Mouse (Mus musculus): ENCODE measurements around the gene Pak2. TPM values are rescaled to one million over a fixed set of nuclear protein-coding genes. Genes with fewer than 3 reads are reported as not detected.
"Not testable (repeated sequence)": the region's sequence is repeated elsewhere in the genome, so short reads cannot be mapped to it uniquely, and the experiment has no call there.

Pak2 gene
- polyA plus RNA-seq, 1 experiment from 2014 or later = 38.7 TPM

DNA sequence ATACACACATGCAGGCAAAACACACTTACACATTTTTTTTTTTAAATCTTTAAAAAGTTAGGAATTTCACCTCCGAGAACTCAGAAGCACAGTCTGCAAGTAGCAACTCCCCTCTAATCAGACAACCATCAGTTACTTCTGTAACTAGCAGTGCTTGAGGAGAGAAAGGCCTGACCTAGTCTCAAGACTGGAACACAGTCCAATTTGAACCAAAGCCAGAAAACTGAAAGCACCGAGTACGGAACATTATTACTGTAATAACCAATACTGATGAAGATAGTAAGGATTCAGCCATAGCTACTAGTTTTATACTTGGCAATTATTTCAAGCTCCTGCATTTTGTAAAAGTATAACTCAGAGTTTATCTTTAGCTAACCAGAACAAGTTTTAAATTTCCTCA is 2.7 kb downstream of the Pak2 start:
- Histone ChIP-seq H3K4me2 (ENCODE audit: low read depth, low read length) (peak overlapping the region; percentile 73), H3K27ac (ENCODE audit: low read length) (no peak overlapping the region), H3K27me3 (ENCODE audit: control insufficient read depth, insufficient read depth, low read length) (no peaks in the 10 kb centered on the region), H3K4me3 (replicated peaks; ENCODE audit: low read length) (0 out of 2 replicates have a peak overlapping the region, but pooled peaks have one; percentile 1), H3K36me3 (ENCODE audit: control insufficient read depth, insufficient read depth, low read length) (no peaks in the 10 kb centered on the region), H3K4me1 (ENCODE audit: control insufficient read depth, insufficient read depth, low read length) (peaks cover 18% of the 10 kb centered on the region), H3K9ac (ENCODE audit: low read length) (no peak overlapping the region), H3K9me3 (replicated peaks; ENCODE audit: control insufficient read depth, low read length) (no peaks in the 10 kb centered on the region)
- WGBS = 43% methylated on average over 3 of the region's 3 CpGs
- no peak for ATAC-seq (ENCODE audit: insufficient read depth, low FRiP score)

DNA sequence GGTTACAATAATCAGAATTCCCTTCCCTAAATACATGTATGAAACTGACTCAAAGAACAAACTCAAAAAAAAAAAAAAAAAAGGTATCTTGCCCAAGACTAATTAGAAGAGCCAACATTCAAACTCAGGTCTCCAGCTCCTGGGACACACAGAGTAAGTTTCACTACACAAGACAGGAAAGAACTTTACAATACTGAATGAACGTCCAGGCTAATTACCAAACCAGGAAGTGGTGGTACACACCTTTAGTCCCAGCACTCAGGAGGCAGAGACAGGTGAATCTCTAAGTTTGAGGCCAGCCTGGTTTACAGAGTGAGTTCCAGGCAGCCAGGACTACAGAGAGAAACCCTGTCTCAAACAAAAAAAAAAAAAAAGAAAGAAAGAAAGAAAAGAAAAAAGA is 3.4 kb downstream of the Pak2 start:
- peaks cover 18% of the 10 kb centered on the region for H3K4me1 ChIP-seq (ENCODE audit: control insufficient read depth, insufficient read depth, low read length)
- no peak overlapping the region; the same call in 1 of the 2 replicates for H3K4me2 ChIP-seq (ENCODE audit: low read depth, low read length)
- no peaks in the 10 kb centered on the region for H3K36me3 ChIP-seq (ENCODE audit: control insufficient read depth, insufficient read depth, low read length)
- no peak for ATAC-seq (ENCODE audit: insufficient read depth, low FRiP score)
- 17% methylated on average over 1 of the region's 1 CpGs for WGBS
- no peaks in the 10 kb centered on the region for H3K27me3 ChIP-seq (ENCODE audit: control insufficient read depth, insufficient read depth, low read length)
- no peaks in the 10 kb centered on the region for H3K9me3 ChIP-seq (replicated peaks; ENCODE audit: control insufficient read depth, low read length)
- H3K9ac ChIP-seq (ENCODE audit: low read length) = no peak overlapping the region
- H3K4me3 ChIP-seq (replicated peaks; ENCODE audit: low read length) = no peak overlapping the region
- no peak overlapping the region for H3K27ac ChIP-seq (ENCODE audit: low read length)

DNA sequence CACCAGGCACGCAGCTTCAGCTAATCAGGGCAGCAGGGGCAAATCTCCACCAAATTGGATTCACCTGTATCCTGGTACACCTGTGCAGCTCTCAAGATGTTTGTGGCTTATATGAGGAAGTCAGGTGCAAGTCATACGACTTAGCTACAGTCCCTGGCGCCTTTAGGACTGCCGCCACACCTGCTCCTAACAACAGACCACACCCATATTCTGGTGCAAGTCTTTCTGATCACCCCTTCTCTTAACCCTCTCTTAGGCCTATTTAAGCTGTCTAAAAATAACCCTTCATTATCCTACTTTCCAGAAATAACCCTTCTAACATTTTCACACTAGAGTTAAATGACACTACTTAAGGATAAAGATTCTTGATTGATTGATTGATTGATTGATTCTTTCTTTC is 9.1 kb downstream of the Pak2 start:
- 45% methylated on average over 4 of the region's 4 CpGs for WGBS
- not testable (repeated sequence) for H3K4me2 ChIP-seq (ENCODE audit: low read depth, low read length); H3K27me3 ChIP-seq (ENCODE audit: control insufficient read depth, insufficient read depth, low read length); ATAC-seq (ENCODE audit: insufficient read depth, low FRiP score); H3K27ac ChIP-seq (ENCODE audit: low read length); H3K36me3 ChIP-seq (ENCODE audit: control insufficient read depth, insufficient read depth, low read length); H3K9ac ChIP-seq (ENCODE audit: low read length); H3K9me3 ChIP-seq (replicated peaks; ENCODE audit: control insufficient read depth, low read length); H3K4me3 ChIP-seq (replicated peaks; ENCODE audit: low read length); H3K4me1 ChIP-seq (ENCODE audit: control insufficient read depth, insufficient read depth, low read length)

DNA sequence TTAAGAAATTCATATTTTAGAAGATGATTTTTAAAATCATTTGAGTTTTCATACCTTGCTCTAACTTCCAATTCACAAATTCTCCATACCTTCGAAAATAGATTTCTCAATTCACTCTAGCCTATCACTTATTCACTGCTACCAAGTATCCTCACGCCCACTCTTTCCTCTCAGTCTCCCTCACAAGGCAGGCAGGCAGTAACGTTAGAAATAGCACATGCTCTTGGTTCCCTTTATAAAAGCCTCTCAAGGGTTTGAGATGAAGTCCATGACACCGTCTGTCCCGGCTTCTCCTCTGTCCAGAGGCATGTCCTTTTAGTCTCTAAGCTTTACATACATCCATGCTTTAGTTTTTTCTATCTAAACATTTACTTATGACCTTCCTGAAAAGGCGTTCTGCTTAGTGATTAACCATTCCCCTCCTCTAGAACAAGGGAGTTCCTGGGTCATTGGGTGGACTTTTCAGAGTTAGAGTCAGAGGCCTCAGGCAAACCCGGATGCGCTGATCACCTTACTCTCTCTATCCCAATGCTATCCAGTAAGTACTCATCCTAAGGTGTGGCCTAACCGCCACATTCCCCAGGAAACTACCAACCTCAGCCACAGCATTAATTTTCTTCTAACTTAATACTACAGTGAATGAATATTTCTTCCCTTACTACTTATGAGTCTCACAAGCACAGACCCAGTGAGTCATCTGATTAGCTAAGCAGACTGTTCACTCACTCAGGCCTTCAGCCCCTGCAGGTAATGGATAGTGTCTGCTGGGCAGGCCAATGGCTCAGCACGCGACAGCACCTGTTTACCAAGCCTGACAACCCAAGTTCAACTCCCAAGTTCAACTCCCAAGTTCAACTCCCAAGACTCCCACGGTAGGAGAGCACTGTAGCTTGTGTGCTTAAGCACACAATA is 10.5 kb downstream of the Pak2 start:
- H3K27ac ChIP-seq (ENCODE audit: low read length) = peak overlapping the region; percentile 64
- peak; percentile 70; the same call in 1 of the 2 replicates for ATAC-seq (ENCODE audit: insufficient read depth, low FRiP score)

DNA sequence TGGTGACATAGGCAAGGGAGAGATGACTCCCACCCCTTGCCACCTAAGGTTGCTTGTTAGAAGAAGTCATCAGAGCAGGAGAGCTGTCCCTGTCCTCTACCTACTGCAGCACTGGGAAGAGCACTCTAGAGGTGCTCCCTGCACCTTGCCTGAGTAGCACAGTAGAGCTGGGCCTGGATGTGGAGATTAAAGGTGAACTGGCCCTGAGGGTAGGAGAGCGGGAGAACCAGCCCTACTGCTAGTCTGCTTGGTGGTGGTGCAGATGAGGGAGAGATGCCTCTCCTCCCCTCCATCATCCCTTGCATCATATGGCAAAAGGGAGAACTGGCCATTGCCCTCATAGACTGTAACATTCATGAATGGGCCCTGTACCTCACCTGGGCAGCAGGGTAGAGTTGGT is 12.2 kb downstream of the Pak2 start:
- H3K4me1 ChIP-seq (ENCODE audit: control insufficient read depth, insufficient read depth, low read length) = peaks cover 14% of the 10 kb centered on the region; the same call in 1 of the 2 replicates
- H3K27me3 ChIP-seq (ENCODE audit: control insufficient read depth, insufficient read depth, low read length) = no peaks in the 10 kb centered on the region
- H3K9me3 ChIP-seq (replicated peaks; ENCODE audit: control insufficient read depth, low read length) = no peaks in the 10 kb centered on the region
- no peak for ATAC-seq (ENCODE audit: insufficient read depth, low FRiP score)
- 89% methylated on average over 1 of the region's 1 CpGs for WGBS
- no peak overlapping the region for H3K4me2 ChIP-seq (ENCODE audit: low read depth, low read length)
- H3K36me3 ChIP-seq (ENCODE audit: control insufficient read depth, insufficient read depth, low read length) = no peaks in the 10 kb centered on the region
- no peak overlapping the region for H3K4me3 ChIP-seq (replicated peaks; ENCODE audit: low read length)
- H3K27ac ChIP-seq (ENCODE audit: low read length) = no peak overlapping the region
- H3K9ac ChIP-seq (ENCODE audit: low read length) = no peak overlapping the region

More for the DNA sequence above, 10.5 kb downstream of the Pak2 start:
- Histone ChIP-seq H3K4me1 (ENCODE audit: control insufficient read depth, insufficient read depth, low read length) (peaks cover 14% of the 10 kb centered on the region; the same call in 1 of the 2 replicates), H3K4me3 (replicated peaks; ENCODE audit: low read length) (no peak overlapping the region), H3K4me2 (ENCODE audit: low read depth, low read length) (no peak overlapping the region), H3K27me3 (ENCODE audit: control insufficient read depth, insufficient read depth, low read length) (no peaks in the 10 kb centered on the region), H3K9ac (ENCODE audit: low read length) (no peak overlapping the region), H3K36me3 (ENCODE audit: control insufficient read depth, insufficient read depth, low read length) (no peaks in the 10 kb centered on the region), H3K9me3 (replicated peaks; ENCODE audit: control insufficient read depth, low read length) (no peaks in the 10 kb centered on the region)
- WGBS = 53% methylated on average over 12 of the region's 12 CpGs

DNA sequence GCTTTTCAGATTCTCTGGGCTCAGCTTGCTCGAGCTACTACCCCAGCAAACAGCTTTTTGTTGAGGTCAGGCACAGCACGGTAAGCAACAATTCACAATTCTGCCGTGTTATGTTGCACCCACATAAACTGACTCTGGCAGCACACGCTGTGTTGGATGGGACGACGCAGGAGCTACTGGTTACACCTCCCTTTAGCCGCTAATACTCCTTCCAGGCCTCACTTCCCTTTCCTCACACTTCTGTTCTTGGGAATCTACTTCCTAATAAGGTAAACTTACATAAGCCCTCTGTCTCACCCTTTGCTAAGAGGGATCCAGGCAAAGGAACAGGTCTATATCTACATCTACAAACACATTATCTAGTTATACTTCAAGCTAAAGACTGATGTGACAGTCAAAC is 15.2 kb downstream of the Pak2 start:
- Histone ChIP-seq H3K4me1 (ENCODE audit: control insufficient read depth, insufficient read depth, low read length) (peaks cover 15% of the 10 kb centered on the region; the same call in 1 of the 2 replicates), H3K9me3 (replicated peaks; ENCODE audit: control insufficient read depth, low read length) (no peaks in the 10 kb centered on the region), H3K27ac (ENCODE audit: low read length) (peak overlapping the region; percentile 32; the same call in 1 of the 2 replicates), H3K36me3 (ENCODE audit: control insufficient read depth, insufficient read depth, low read length) (no peaks in the 10 kb centered on the region), H3K9ac (ENCODE audit: low read length) (no peak overlapping the region), H3K4me2 (ENCODE audit: low read depth, low read length) (no peak overlapping the region), H3K4me3 (replicated peaks; ENCODE audit: low read length) (no peak overlapping the region), H3K27me3 (ENCODE audit: control insufficient read depth, insufficient read depth, low read length) (no peaks in the 10 kb centered on the region)
- ATAC-seq (ENCODE audit: insufficient read depth, low FRiP score) = no peak
- 68% methylated on average over 7 of the region's 7 CpGs for WGBS

DNA sequence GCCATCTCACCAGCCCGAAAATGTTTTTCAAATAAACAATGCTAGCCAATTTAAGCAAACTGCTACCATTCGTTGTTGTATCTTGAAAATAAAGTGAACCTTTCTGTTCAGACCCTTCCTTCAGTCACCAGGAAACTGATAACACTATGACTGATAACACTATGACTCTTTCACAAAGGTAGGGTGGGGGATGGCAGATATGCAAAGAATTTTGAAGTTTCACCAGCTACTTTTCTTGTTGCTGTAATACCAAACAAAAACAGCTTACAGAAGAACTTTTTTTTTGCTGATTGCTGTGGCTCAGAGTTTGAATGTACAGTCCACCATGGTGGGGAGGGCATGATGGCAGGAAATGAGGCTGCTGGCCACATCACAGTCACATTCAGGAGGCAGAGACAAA is 16.9 kb downstream of the Pak2 start:
- Histone ChIP-seq H3K4me1 (ENCODE audit: control insufficient read depth, insufficient read depth, low read length) (peaks cover 11% of the 10 kb centered on the region; the same call in 1 of the 2 replicates), H3K9ac (ENCODE audit: low read length) (no peak overlapping the region), H3K36me3 (ENCODE audit: control insufficient read depth, insufficient read depth, low read length) (no peaks in the 10 kb centered on the region), H3K27ac (ENCODE audit: low read length) (no peak overlapping the region), H3K4me3 (replicated peaks; ENCODE audit: low read length) (no peak overlapping the region), H3K4me2 (ENCODE audit: low read depth, low read length) (no peak overlapping the region), H3K9me3 (replicated peaks; ENCODE audit: control insufficient read depth, low read length) (no peaks in the 10 kb centered on the region), H3K27me3 (ENCODE audit: control insufficient read depth, insufficient read depth, low read length) (no peaks in the 10 kb centered on the region)
- WGBS = 58% methylated on average over 2 of the region's 2 CpGs
- no peak for ATAC-seq (ENCODE audit: insufficient read depth, low FRiP score)

DNA sequence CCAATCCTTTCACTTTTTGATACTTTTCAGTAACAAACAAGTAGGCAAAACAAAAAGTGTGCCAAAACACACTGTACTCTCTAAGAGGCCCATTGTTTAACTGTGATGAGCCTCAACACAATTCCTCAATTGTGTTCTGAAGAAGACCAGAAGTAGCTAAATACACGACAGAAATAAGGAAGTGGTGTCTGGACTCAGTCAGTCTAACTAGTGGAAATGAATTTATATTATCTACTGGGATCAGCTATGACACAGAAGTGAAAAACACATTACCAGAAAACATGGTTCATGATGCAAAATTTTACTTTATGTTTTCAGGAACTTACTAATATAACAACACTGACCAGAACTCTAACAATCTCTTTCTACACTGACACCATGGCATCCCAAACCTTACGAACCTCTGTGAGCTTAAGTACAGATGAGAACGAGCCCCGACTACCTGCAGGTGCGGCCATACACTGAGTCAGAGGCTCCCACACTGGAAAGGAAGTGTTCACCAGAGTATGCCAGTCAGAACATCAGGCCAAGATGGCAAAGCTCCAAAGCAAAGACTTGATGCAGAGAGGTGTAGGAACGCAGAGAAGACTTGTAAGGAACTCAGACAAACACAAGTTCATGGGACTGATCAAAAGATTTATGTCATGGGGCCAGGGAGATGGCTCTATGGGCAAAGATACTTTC is 19.2 kb downstream of the Pak2 start:
- Histone ChIP-seq H3K27me3 (ENCODE audit: control insufficient read depth, insufficient read depth, low read length) (no peaks in the 10 kb centered on the region), H3K4me2 (ENCODE audit: low read depth, low read length) (no peak overlapping the region), H3K27ac (ENCODE audit: low read length) (no peak overlapping the region), H3K4me3 (replicated peaks; ENCODE audit: low read length) (no peak overlapping the region), H3K9ac (ENCODE audit: low read length) (no peak overlapping the region), H3K36me3 (ENCODE audit: control insufficient read depth, insufficient read depth, low read length) (0 out of 2 replicates have a peak, but pooled peaks cover 4% of the 10 kb centered on the region), H3K9me3 (replicated peaks; ENCODE audit: control insufficient read depth, low read length) (no peaks in the 10 kb centered on the region), H3K4me1 (ENCODE audit: control insufficient read depth, insufficient read depth, low read length) (0 out of 2 replicates have a peak, but pooled peaks cover 11% of the 10 kb centered on the region)
- WGBS = 57% methylated on average over 6 of the region's 6 CpGs
- ATAC-seq (ENCODE audit: insufficient read depth, low FRiP score) = no peak

DNA sequence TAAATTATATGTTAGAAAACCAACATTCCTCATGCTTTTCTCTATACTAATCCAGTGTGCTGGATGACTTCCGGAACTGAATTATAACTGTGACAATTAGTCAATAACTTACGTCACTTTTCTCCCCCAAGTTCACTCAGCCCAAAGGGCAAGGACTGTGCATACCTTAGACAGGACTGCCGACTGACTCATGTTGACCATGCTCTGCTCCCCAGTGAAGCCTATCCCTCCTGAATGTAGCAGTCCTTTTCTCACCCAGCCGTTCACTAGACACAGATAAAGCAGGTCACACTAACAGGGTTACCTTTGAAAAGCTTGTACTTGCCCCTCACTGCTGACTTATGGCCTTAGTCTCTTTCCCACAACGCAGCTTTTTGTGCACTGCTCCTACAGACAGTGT is 20.3 kb downstream of the Pak2 start:
- Histone ChIP-seq H3K4me2 (ENCODE audit: low read depth, low read length) (no peak overlapping the region), H3K27ac (ENCODE audit: low read length) (no peak overlapping the region), H3K4me1 (ENCODE audit: control insufficient read depth, insufficient read depth, low read length) (0 out of 2 replicates have a peak, but pooled peaks cover 9% of the 10 kb centered on the region), H3K9me3 (replicated peaks; ENCODE audit: control insufficient read depth, low read length) (no peaks in the 10 kb centered on the region), H3K36me3 (ENCODE audit: control insufficient read depth, insufficient read depth, low read length) (0 out of 2 replicates have a peak, but pooled peaks cover 4% of the 10 kb centered on the region), H3K27me3 (ENCODE audit: control insufficient read depth, insufficient read depth, low read length) (no peaks in the 10 kb centered on the region), H3K4me3 (replicated peaks; ENCODE audit: low read length) (no peak overlapping the region), H3K9ac (ENCODE audit: low read length) (no peak overlapping the region)
- WGBS = 58% methylated on average over 5 of the region's 5 CpGs
- peak; percentile 62; the same call in 1 of the 2 replicates for ATAC-seq (ENCODE audit: insufficient read depth, low FRiP score)

All from stomach, embryonic 16.5 days (tissue).